Mouse (Mus musculus): ENCODE data around the gene Pfkfb2. TPM values are rescaled to one million over a fixed set of nuclear protein-coding genes. Genes with fewer than 3 reads are reported as not detected.
"Not testable (repeated sequence)": the region's sequence is repeated elsewhere in the genome, so short reads cannot be mapped to it uniquely, and the experiment has no call there.

The Pfkfb2 gene
- polyA plus RNA-seq, 1 experiment from 2014 or later: 4.5 TPM

DNA sequence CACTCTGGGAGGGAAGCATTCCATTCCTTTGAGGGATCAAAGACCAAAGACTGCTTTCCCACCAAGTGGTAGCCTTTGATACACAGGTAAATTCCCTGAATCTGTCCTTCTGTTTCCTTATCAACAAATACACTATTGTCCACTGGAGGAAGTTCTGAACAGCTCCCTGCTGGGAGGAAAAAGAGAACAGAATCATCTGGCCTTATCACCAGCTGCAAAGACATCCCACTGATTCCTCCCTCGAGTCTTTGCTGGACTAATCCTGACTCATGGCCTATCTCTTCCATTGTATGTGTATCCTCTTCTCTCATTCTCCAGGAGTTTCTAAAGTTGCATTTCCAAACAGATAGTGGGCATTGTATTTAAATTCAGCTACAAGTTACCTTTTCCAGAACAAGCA lies 45.1 kb downstream of the Pfkfb2 start:
- 6% methylated on average over 1 of the region's 1 CpGs for WGBS (ENCODE audit: insufficient replicate concordance)
- Histone ChIP-seq H3K36me3 (no peaks in the 10 kb centered on the region), H3K4me2 (no peak overlapping the region), H3K4me1 (replicated peaks) (no peaks in the 10 kb centered on the region; the same call in 1 of the 2 replicates), H3K27me3 (no peaks in the 10 kb centered on the region), H3K27ac (no peak overlapping the region), H3K4me3 (replicated peaks) (no peak overlapping the region), H3K9ac (no peak overlapping the region), H3K9me3 (replicated peaks) (no peaks in the 10 kb centered on the region)
- ATAC-seq (ENCODE audit: low read depth) (no peak), DNase-seq (no peak)

DNA sequence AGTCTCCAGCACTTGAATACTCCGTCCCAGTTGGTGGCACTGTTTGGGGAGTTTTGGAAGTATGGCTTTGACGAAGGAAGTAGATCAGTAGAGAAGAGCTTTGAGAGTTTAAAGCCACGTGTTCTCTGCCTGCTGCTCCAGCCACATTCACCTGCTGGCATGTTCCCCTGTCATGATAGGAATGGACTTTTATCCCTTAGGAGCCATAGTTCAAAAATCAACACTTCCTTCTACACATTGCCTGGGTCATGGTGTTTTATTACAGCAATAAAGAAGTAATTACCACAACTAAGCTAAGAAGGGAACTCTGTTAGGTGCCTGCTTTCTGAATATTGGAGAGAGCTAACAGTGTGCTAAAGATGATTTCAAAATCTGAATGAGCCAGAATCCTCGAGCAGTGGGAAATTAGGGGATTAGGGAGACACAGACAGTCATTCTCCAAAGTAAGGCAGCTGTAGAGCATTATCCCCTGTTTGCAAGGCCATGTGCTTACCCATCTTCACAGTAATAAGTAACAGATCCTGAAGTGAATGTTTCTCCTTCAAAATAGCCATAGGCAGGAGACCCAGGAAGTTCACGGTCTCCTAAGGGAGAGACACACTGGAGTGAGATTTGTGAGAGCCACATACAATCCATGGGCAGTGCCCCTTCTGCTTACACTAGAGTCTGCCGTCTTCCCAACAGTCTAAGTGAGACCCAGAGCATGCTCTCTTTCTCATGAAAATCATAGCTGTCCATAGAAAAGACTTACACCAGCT lies 47.2 kb downstream of the Pfkfb2 start:
- no peak overlapping the region for H3K9ac ChIP-seq
- DNase-seq: no peak

DNA sequence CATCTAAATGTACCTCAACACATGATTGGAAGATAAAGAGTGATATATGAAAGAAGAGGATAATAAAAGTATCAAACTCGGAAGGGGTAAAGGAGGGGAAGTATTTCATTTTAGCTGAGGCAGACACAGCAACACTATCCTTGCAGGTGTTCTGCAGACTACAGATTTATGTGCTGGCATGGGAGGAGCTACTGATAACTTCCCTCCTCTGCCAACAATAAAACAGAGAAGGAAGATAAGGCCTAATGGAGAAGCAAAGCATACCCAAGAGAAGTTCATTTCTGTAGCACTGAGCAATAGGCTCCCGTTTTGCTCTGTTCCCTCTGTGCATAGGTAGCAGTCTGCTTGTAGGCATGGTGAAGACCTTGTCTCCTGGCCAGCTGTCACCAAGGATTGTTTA lies 48.0 kb downstream of the Pfkfb2 start:
- WGBS (ENCODE audit: insufficient replicate concordance): 35% methylated on average over 2 of the region's 2 CpGs
- no peak overlapping the region for H3K4me2 ChIP-seq
- H3K4me1 ChIP-seq (replicated peaks): no peaks in the 10 kb centered on the region; the same call in 1 of the 2 replicates
- H3K9ac ChIP-seq: no peak overlapping the region
- H3K36me3 ChIP-seq: no peaks in the 10 kb centered on the region
- DNase-seq (no peak), ATAC-seq (ENCODE audit: low read depth) (no peak)
- no peaks in the 10 kb centered on the region for H3K9me3 ChIP-seq (replicated peaks)
- H3K4me3 ChIP-seq (replicated peaks): no peak overlapping the region
- H3K27me3 ChIP-seq: no peaks in the 10 kb centered on the region
- no peak overlapping the region for H3K27ac ChIP-seq

More for the DNA sequence above, 47.2 kb downstream of the Pfkfb2 start:
- no peak overlapping the region for H3K4me3 ChIP-seq (replicated peaks)
- no peaks in the 10 kb centered on the region for H3K9me3 ChIP-seq (replicated peaks)
- no peaks in the 10 kb centered on the region for H3K27me3 ChIP-seq
- WGBS (ENCODE audit: insufficient replicate concordance): 59% methylated on average over 6 of the region's 6 CpGs
- no peaks in the 10 kb centered on the region for H3K36me3 ChIP-seq
- H3K27ac ChIP-seq: no peak overlapping the region
- no peak overlapping the region for H3K4me2 ChIP-seq
- no peaks in the 10 kb centered on the region; the same call in 1 of the 2 replicates for H3K4me1 ChIP-seq (replicated peaks)
- no peak for ATAC-seq (ENCODE audit: low read depth)

DNA sequence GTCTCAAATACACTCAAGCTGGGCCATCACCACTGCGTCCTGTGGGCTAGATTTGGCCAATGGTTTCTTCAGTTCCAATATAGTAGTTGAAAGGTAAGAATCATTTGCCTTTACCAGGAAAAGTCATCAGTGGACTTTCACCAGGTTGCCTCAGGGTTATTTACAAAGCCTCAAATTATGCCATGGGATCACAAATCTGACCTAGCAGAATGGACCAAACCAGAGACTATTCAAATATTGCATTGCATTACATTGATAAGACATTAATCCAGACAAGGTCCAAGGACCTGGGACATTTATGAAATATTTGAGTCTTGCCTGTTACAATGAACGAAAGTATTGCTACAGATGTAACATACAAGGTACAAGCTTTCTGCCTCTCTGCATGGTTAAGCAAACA lies 50.5 kb downstream of the Pfkfb2 start:
- no peaks in the 10 kb centered on the region for H3K9me3 ChIP-seq (replicated peaks)
- no peak overlapping the region for H3K4me3 ChIP-seq (replicated peaks)
- H3K36me3 ChIP-seq: no peaks in the 10 kb centered on the region
- H3K9ac ChIP-seq: no peak overlapping the region
- WGBS (ENCODE audit: insufficient replicate concordance): 66% methylated on average over 2 of the region's 2 CpGs
- H3K4me2 ChIP-seq: no peak overlapping the region
- no peak overlapping the region for H3K27ac ChIP-seq
- no peak for DNase-seq
- H3K27me3 ChIP-seq: no peaks in the 10 kb centered on the region
- no peaks in the 10 kb centered on the region; the same call in 1 of the 2 replicates for H3K4me1 ChIP-seq (replicated peaks)
- no peak for ATAC-seq (ENCODE audit: low read depth)

DNA sequence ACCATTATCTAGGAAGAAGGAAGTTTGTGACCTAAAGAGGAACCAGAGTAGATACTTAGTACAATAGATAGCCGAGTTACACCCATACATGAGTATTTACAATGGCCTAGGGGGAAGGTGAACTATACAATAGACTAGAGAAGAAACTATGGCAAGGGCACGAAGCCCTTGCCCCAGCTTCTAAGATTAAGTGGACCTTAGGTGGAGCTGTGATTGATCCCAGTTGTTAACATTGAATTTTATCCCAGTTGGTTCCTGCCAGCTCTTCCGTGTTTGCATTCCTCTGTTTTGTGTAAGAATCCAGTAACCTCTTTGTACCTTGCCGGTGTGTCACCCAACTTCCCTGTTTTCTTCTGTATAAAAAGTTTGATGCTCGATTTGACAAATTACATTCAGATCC lies 65.5 kb downstream of the Pfkfb2 start:
- 65% methylated on average over 5 of the region's 5 CpGs for WGBS (ENCODE audit: insufficient replicate concordance)
- ATAC-seq (ENCODE audit: low read depth); H3K27me3 ChIP-seq; H3K27ac ChIP-seq; H3K4me3 ChIP-seq (replicated peaks); H3K4me2 ChIP-seq; DNase-seq; H3K36me3 ChIP-seq; H3K9me3 ChIP-seq (replicated peaks); H3K4me1 ChIP-seq (replicated peaks); H3K9ac ChIP-seq: not testable (repeated sequence)

DNA sequence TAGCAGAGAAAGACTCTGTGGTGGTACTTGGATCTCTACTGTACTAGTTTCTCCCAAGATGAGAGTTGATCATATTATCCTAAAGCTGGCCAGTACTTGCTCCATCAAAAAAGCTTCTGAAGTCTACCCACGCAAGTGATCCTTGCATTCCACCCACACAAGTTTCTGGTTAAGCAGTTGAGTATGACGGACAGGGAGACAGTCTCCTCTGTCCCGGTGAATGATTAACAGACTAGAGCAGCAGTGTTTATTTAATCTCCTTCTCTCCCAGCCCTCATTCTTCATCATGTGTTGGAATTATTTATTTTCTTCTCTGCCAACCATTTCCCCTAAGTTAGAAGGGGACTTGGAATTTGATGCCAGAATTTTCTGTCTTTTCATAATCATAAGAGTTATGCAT lies 67.6 kb downstream of the Pfkfb2 start, which contains the start of gene C4bp:
Gene C4bp, minus strand, starts transcription at position 179 of the 400 bp plus-strand sequence.
- DNase-seq (no peak), ATAC-seq (ENCODE audit: low read depth) (no peak)
- H3K9me3 ChIP-seq (replicated peaks): no peaks in the 10 kb centered on the region
- H3K4me2 ChIP-seq: no peak within 1 kb of the TSS
- H3K36me3 ChIP-seq: no peaks in the 10 kb centered on the region
- no peak within 1 kb of the TSS for H3K4me3 ChIP-seq (replicated peaks)
- 76% methylated on average over 3 of the region's 3 CpGs for WGBS (ENCODE audit: insufficient replicate concordance)
- no peaks in the 10 kb centered on the region for H3K27me3 ChIP-seq
- H3K4me1 ChIP-seq (replicated peaks): no peaks in the 10 kb centered on the region
- no peak within 1 kb of the TSS for H3K27ac ChIP-seq
- H3K9ac ChIP-seq: no peak within 1 kb of the TSS

DNA sequence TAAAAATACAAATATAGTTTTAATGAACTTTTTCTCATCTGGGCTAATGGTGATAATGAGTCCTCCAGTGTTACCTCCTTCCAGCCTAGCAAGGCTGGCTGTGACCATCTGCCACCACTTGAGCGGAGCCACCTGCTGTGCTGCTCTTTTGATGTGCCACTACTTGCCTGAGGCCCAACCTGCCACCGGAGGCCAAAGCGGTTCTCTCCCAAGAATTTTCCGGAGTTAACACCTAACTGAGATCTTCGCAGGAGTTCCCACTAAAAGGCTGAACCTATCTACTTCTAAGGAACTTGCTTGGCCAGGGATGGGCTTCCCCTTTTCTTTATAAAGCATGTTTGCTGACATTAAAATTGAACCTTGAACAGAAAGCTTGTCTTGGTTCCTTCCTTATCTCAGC lies 69.4 kb downstream of the Pfkfb2 start:
- not testable (repeated sequence) for H3K27me3 ChIP-seq; H3K27ac ChIP-seq; H3K9ac ChIP-seq; H3K4me2 ChIP-seq; H3K9me3 ChIP-seq (replicated peaks); ATAC-seq (ENCODE audit: low read depth); H3K36me3 ChIP-seq; H3K4me3 ChIP-seq (replicated peaks); H3K4me1 ChIP-seq (replicated peaks); DNase-seq
- WGBS (ENCODE audit: insufficient replicate concordance): 44% methylated on average over 5 of the region's 5 CpGs

DNA sequence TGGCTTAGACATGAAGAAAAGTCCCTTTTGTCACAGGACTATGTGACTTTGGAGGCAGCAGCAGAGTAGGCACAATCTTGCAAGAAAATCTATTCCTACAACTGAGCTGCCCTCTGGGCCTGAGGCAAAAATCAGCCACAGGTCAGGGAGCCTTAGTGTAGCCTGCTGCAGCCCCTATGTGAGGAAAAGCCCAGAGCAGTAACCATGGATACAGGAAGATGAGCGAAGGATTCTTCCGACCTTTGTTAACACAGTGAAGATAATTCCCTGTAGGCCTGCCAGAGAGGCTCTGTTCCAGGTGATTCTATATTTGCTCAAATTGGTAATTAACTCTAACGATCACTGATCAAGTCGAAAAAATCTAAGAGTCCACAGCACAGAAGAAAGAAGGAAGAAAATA lies 85.0 kb downstream of the Pfkfb2 start:
- Histone ChIP-seq H3K4me1 (replicated peaks) (no peaks in the 10 kb centered on the region), H3K4me3 (replicated peaks) (no peak overlapping the region), H3K9ac (no peak overlapping the region), H3K27me3 (no peaks in the 10 kb centered on the region), H3K4me2 (no peak overlapping the region), H3K27ac (no peak overlapping the region), H3K9me3 (replicated peaks) (no peaks in the 10 kb centered on the region), H3K36me3 (no peaks in the 10 kb centered on the region)
- 55% methylated on average over 4 of the region's 4 CpGs for WGBS (ENCODE audit: insufficient replicate concordance)
- no peak for ATAC-seq (ENCODE audit: low read depth)
- DNase-seq: no peak

DNA sequence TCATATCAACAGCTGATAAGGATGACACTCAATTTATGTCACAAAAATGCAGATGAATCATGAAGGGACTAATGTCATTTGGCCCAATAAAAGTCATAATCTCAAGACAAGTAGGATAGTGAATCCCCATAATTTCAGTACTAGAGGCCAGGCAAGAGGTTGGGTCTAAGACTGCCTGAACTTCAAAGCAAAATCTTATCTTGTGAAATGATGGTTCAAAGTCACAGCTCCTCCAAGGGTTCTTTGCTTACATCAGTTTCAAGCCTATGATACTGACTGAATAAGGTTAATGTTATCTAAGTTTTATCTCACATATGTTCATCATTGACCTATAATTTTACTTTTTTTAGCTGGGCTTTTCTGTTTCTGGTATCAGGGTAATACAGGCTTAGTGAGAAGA lies 88.1 kb downstream of the Pfkfb2 start:
- H3K9ac ChIP-seq: no peak overlapping the region
- no peaks in the 10 kb centered on the region for H3K36me3 ChIP-seq
- H3K4me1 ChIP-seq (replicated peaks): no peaks in the 10 kb centered on the region
- no peak for ATAC-seq (ENCODE audit: low read depth)
- H3K9me3 ChIP-seq (replicated peaks): no peaks in the 10 kb centered on the region
- no peak for DNase-seq
- no peaks in the 10 kb centered on the region for H3K27me3 ChIP-seq
- H3K4me3 ChIP-seq (replicated peaks): no peak overlapping the region
- no peak overlapping the region for H3K27ac ChIP-seq
- H3K4me2 ChIP-seq: no peak overlapping the region

Other genes starting within 250 kb of the Pfkfb2 start
- gene Zp3r, start 99.6 kb downstream of the Pfkfb2 start, polyA plus RNA-seq (2015; fragmentation: Nextera tagmentation; extraction: Ambion mirVana): not detected in 2 replicates
- gene C4bp, start 67.6 kb downstream of the Pfkfb2 start, polyA plus RNA-seq (2015; fragmentation: Nextera tagmentation; extraction: Ambion mirVana): 0.88 and 0.94 TPM in 2 replicates
- not detected in 2 replicates for gene Gm29427, start 13.5 kb downstream of the Pfkfb2 start, polyA plus RNA-seq (2015; fragmentation: Nextera tagmentation; extraction: Ambion mirVana)
- 40.8 and 47.6 TPM in 2 replicates for gene Yod1, start 11.9 kb downstream of the Pfkfb2 start, polyA plus RNA-seq (2015; fragmentation: Nextera tagmentation; extraction: Ambion mirVana)
- gene AA986860, start 2.7 kb upstream of the Pfkfb2 start, polyA plus RNA-seq (2015; fragmentation: Nextera tagmentation; extraction: Ambion mirVana): 6.2 and 8.3 TPM in 2 replicates
- not detected in 2 replicates for gene Fcamr, start 71.6 kb upstream of the Pfkfb2 start, polyA plus RNA-seq (2015; fragmentation: Nextera tagmentation; extraction: Ambion mirVana)
- gene Pigr, start 97.4 kb upstream of the Pfkfb2 start, polyA plus RNA-seq (2015; fragmentation: Nextera tagmentation; extraction: Ambion mirVana): 0.13 and 0.21 TPM in 2 replicates
- not detected in 2 replicates for gene Fcmr, start 136.4 kb upstream of the Pfkfb2 start, polyA plus RNA-seq (2015; fragmentation: Nextera tagmentation; extraction: Ambion mirVana)
- not detected in 2 replicates for gene Il24, start 158.2 kb upstream of the Pfkfb2 start, polyA plus RNA-seq (2015; fragmentation: Nextera tagmentation; extraction: Ambion mirVana)
- gene Il20, start 182.2 kb upstream of the Pfkfb2 start, polyA plus RNA-seq (2015; fragmentation: Nextera tagmentation; extraction: Ambion mirVana): not detected in 2 replicates
- gene Il19, start 210.9 kb upstream of the Pfkfb2 start, polyA plus RNA-seq (2015; fragmentation: Nextera tagmentation; extraction: Ambion mirVana): not detected in 2 replicates